Mouse (Mus musculus) kidney, embryonic 15.5 days (tissue): ENCODE data around the gene Olfr1339. TPM values are rescaled to one million over a fixed set of nuclear protein-coding genes. Genes with fewer than 3 reads are reported as not detected.

Source experiments
- ATAC-seq: fragments of 200-750 bp; cut with Nextera tagmentation; replicated peaks from 2 replicates; pipeline ENCODE4 v1.8.0; 2017; ENCODE audit warnings: moderate TSS enrichment; ENCODE audit not compliant: low FRiP score
- H3K27ac ChIP-seq: fragments of 300-500 bp; sonication (generic); 2 replicates; pipeline ENCODE4 v1.5.1; 2015; ENCODE audit warnings: mild to moderate bottlenecking, inconsistent platforms
- H3K27me3 ChIP-seq: fragments of 300-500 bp; sonication (generic); 2 replicates; pipeline ENCODE4 v1.6.1; 2015; ENCODE audit warnings: inconsistent platforms
- H3K36me3 ChIP-seq: fragments of 300-500 bp; sonication (generic); 2 replicates; pipeline ENCODE4 v1.6.1; 2015; ENCODE audit warnings: inconsistent platforms
- H3K4me1 ChIP-seq: fragments of 300-500 bp; sonication (generic); 2 replicates; pipeline ENCODE4 v1.6.1; 2015; ENCODE audit warnings: inconsistent platforms
- H3K4me2 ChIP-seq: fragments of 300-500 bp; sonication (generic); 2 replicates; pipeline ENCODE4 v1.6.1; 2015; ENCODE audit warnings: moderate library complexity, mild to moderate bottlenecking, inconsistent platforms
- H3K4me3 ChIP-seq: fragments of 300-500 bp; sonication (generic); replicated peaks from 2 replicates; pipeline ENCODE4 v1.5.1; 2015; ENCODE audit warnings: mild to moderate bottlenecking, inconsistent platforms
- H3K9ac ChIP-seq: fragments of 300-500 bp; sonication (generic); 2 replicates; pipeline ENCODE4 v1.6.1; 2015; ENCODE audit warnings: mild to moderate bottlenecking, inconsistent platforms
- H3K9me3 ChIP-seq: fragments of 300-500 bp; sonication (generic); replicated peaks from 2 replicates; pipeline ENCODE4 v1.6.1; 2016; ENCODE audit warnings: inconsistent platforms
- WGBS: fragments of 180-500 bp; shearing (Covaris S2); methylation state at CpG from one replicate; pipeline ENCODE4 v1.1.7; 2015; ENCODE audit warnings: mixed read lengths; 5-methylcytosine and 5-hydroxymethylcytosine counted together
- polyA plus RNA-seq: library from polyadenylated mRNA; unstranded; fragments of >200 nt; fragmentation: Nextera tagmentation; extraction: Ambion mirVana; gene quantifications from 2 replicates; pipeline ENCODE4 v1.2.1, GENCODE M21; 2015

Olfr1339 gene
- polyA plus RNA-seq: not detected in 2 replicates

DNA sequence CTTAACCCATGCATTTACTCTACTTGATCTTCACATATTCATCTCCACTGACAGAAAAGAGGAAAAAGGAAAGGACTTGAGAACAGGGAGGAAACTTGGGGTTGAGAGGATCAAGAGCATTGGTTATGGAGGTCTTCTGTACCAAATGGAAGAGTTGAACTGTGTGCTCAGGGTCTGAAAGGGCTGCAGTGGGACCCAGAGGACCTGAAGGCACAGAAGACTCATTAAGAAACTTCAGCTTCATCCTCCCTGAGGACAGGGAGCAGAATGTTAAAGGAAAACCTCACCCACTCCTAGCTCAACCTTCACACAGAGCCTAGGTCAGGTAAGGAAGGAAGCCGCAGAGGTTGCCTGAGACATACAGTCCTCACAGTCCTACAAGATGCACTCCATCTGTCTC is at the start of gene Olfr1339:
TSS of gene Olfr1339 (plus strand) at position 301 of the 400 bp plus-strand sequence.
- no peak within 1 kb of the TSS for H3K4me3 ChIP-seq
- H3K36me3 ChIP-seq: no peaks in the 10 kb centered on the region
- H3K4me2 ChIP-seq: no peak within 1 kb of the TSS
- no peaks in the 10 kb centered on the region for H3K9me3 ChIP-seq
- no peak within 1 kb of the TSS for H3K9ac ChIP-seq
- H3K4me1 ChIP-seq: no peaks in the 10 kb centered on the region
- no peak within 1 kb of the TSS for H3K27ac ChIP-seq
- 100% methylated on average over 1 of the region's 1 CpGs for WGBS
- no peak for ATAC-seq
- no peaks in the 10 kb centered on the region for H3K27me3 ChIP-seq

DNA sequence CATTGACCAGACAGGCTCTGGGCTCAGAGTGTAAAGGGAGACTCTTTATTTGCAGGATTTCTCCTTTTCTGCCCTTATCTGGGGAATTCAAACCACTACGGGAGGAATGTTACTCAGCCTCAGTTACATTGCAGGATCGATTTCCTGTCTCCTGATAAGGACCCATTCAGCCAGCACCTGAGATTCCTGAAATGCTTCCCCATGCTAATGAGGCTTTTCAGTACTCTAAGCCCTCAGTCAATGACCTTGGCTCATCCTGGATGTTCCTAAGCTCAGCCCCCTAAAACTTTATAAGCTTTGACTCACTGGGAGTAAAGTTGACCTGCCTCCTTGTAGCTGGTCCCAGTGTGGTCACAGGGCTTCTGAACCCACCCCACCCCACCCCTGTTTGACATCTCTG is 44.9 kb upstream of the Olfr1339 start:
- no peaks in the 10 kb centered on the region for H3K9me3 ChIP-seq
- H3K4me3 ChIP-seq: no peak overlapping the region
- H3K27me3 ChIP-seq: 0 out of 2 replicates have a peak, but pooled peaks cover 2% of the 10 kb centered on the region
- no peaks in the 10 kb centered on the region for H3K36me3 ChIP-seq
- 61% methylated on average over 2 of the region's 2 CpGs for WGBS
- no peak overlapping the region for H3K9ac ChIP-seq
- H3K27ac ChIP-seq: no peak overlapping the region
- H3K4me1 ChIP-seq: no peaks in the 10 kb centered on the region
- ATAC-seq: no peak
- H3K4me2 ChIP-seq: no peak overlapping the region

DNA sequence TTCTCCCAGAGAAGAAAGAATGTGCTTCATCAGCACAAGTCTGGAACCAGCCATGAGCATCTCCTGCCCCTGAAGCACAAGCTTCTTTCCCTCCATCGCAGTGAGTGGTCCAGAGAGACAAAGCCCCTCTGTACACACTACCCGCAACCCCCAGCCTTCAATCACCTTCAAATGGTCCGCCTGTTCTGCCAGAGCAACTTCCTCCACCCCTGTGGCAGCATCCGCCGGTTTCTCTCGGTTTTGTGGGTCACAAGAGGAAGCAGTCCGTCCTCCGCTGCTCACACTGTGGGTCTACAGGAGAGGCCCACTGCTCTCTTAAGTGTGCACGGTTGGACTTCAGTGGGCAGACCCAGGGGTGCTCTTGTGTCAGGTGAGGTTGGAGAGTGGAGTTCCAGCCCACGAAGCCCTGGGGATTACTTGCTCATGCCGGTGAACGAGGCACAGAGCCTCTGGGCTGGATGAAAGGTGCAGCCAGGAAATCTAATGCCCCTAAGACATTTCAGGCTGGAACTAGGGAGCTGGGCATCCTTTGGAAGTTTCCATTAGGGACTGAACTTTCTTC is 39.5 kb upstream of the Olfr1339 start, which contains the start of gene Olfr1342:
TSS of gene Olfr1342 (minus strand) at position 345 of the 562 bp plus-strand sequence.
- Histone ChIP-seq H3K9me3 (no peaks in the 10 kb centered on the region), H3K4me1 (0 out of 2 replicates have a peak, but pooled peaks cover 6% of the 10 kb centered on the region), H3K27ac (peak within 1 kb of the TSS; percentile 59; the same call in 1 of the 2 replicates), H3K9ac (no peak within 1 kb of the TSS), H3K4me2 (peak within 1 kb of the TSS; percentile 25), H3K27me3 (no peaks in the 10 kb centered on the region), H3K4me3 (no peak within 1 kb of the TSS), H3K36me3 (no peaks in the 10 kb centered on the region)
- WGBS: 44% methylated on average over 12 of the region's 12 CpGs
- peak; percentile 29; the same call in 1 of the 2 replicates for ATAC-seq

DNA sequence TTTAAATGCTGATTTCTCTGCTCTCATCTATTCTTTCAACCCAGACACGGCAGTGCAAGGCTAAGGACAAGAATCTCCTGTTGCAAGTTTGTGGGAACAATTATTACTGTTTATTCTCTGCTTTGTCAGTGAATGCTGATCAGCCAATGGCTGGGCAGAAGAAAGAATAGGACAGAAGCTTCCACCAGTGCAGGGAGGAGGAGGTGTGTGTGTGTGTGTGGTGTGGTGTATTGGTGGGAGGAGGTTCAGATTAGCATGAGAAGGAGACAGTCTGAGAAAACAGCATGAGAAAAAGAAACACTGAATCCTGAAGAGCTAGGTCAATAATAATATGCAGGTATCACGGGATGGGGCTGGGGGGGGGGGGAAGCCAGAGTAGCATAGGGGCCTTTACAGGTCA is 38.2 kb upstream of the Olfr1339 start:
- 0 out of 2 replicates have a peak, but pooled peaks cover 6% of the 10 kb centered on the region for H3K4me1 ChIP-seq
- H3K9ac ChIP-seq: no peak overlapping the region
- no peaks in the 10 kb centered on the region for H3K9me3 ChIP-seq
- H3K4me2 ChIP-seq: no peak overlapping the region
- ATAC-seq: no peak
- WGBS: 45% methylated on average over 2 of the region's 2 CpGs
- no peaks in the 10 kb centered on the region for H3K36me3 ChIP-seq
- H3K4me3 ChIP-seq: no peak overlapping the region
- H3K27ac ChIP-seq: no peak overlapping the region
- H3K27me3 ChIP-seq: no peaks in the 10 kb centered on the region

DNA sequence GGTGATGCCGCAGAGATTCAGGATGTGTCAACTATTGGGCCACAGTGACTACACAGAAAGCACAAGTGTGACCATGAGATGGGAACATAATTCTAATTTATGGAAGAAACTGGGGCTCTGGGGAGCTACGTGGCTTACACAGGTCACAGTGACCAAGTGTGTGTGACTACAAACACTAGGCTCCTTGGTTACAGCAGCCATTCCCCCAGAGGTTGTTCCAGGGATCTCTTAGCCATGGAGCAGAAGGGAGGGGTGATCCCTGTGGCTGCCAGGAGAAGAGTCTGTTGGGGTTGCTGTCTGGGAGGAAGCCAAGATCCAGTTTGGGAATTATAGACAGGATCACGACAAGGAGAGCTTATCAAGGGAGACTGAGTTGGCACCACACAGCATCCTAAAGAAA is 28.8 kb upstream of the Olfr1339 start, which contains the start of gene Olfr1341:
TSS of gene Olfr1341 (plus strand) at position 301 of the 400 bp plus-strand sequence.
- Histone ChIP-seq H3K36me3 (no peaks in the 10 kb centered on the region), H3K9me3 (no peaks in the 10 kb centered on the region), H3K4me1 (no peaks in the 10 kb centered on the region), H3K4me3 (no peak within 1 kb of the TSS), H3K27me3 (0 out of 2 replicates have a peak, but pooled peaks cover 4% of the 10 kb centered on the region), H3K4me2 (no peak within 1 kb of the TSS), H3K27ac (no peak within 1 kb of the TSS), H3K9ac (no peak within 1 kb of the TSS)
- ATAC-seq: no peak
- WGBS: 65% methylated on average over 3 of the region's 3 CpGs

DNA sequence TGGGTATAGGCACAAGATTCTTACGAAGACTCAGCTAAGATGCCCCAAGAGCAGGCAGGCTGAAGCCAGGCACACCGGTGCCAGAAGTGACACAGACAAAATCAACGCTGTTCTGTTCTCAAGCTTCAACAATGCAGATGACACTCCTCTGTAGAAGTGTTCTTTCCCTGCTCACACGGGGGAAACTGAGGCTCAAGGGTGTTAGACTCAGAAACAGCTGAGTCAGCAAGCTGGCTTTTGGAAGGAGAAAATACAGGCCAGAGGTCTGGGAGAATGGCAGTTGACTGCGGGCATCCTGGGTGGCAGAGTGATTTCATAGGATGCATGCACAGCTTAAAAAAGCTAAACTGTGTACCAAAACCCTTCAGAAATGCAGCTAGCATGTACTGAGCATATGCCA is 23.9 kb upstream of the Olfr1339 start:
- Histone ChIP-seq H3K9ac (no peak overlapping the region), H3K27me3 (0 out of 2 replicates have a peak, but pooled peaks cover 4% of the 10 kb centered on the region), H3K4me3 (no peak overlapping the region), H3K27ac (no peak overlapping the region), H3K4me2 (no peak overlapping the region), H3K36me3 (no peaks in the 10 kb centered on the region), H3K4me1 (no peaks in the 10 kb centered on the region), H3K9me3 (no peaks in the 10 kb centered on the region)
- no peak for ATAC-seq
- 83% methylated on average over 5 of the region's 5 CpGs for WGBS

DNA sequence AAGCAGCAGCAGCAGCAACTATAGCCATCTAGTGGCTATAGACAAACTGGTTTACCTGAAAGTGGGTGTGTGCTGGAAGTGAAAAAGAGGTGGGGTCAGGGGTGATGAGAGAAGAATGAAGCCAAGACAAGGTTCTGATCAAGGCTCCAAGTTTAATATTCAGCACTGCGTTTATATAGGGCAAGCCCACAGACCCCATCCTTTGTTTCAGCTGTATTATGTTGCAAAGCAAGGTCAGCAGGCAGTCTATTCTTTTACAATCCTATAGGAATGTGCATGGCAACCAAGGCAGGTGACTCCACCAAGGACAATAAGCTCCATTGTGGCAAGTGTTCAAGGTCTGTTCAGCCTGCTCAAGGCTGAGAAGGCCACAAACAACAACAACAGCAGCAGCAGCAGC is 20.3 kb upstream of the Olfr1339 start:
- no peak overlapping the region for H3K9ac ChIP-seq
- H3K27me3 ChIP-seq: no peaks in the 10 kb centered on the region
- no peak overlapping the region for H3K4me3 ChIP-seq
- H3K4me1 ChIP-seq: no peaks in the 10 kb centered on the region
- 52% methylated on average over 1 of the region's 1 CpGs for WGBS
- no peak overlapping the region for H3K27ac ChIP-seq
- H3K36me3 ChIP-seq: no peaks in the 10 kb centered on the region
- H3K4me2 ChIP-seq: no peak overlapping the region
- no peaks in the 10 kb centered on the region for H3K9me3 ChIP-seq
- no peak for ATAC-seq

DNA sequence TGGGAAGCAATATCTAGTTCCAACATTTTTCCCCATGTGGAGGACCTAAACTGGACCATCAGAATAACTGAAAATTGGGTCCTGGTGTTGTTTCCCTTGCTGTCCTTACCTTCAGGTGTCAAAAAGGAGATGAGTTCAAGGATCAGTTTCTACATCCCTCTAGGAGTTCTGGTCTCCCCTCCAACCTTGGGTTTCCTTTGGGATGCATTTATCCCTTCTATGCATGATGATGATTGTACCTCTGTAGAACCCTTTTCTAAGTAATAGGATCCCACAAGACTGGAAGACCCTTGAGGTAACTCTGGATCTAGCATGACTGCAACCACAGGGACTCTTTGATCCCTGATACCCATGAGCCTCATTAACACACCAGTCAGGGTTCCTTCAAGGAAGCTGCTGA is 12.1 kb upstream of the Olfr1339 start, which contains the start of gene Olfr1340:
TSS of gene Olfr1340 (plus strand) at position 301 of the 400 bp plus-strand sequence.
- no peak for ATAC-seq
- no peak within 1 kb of the TSS for H3K4me2 ChIP-seq
- H3K27me3 ChIP-seq: no peaks in the 10 kb centered on the region
- H3K9ac ChIP-seq: no peak within 1 kb of the TSS
- no peaks in the 10 kb centered on the region for H3K4me1 ChIP-seq
- H3K27ac ChIP-seq: no peak within 1 kb of the TSS
- no peak within 1 kb of the TSS for H3K4me3 ChIP-seq
- H3K9me3 ChIP-seq: no peaks in the 10 kb centered on the region
- no peaks in the 10 kb centered on the region for H3K36me3 ChIP-seq

DNA sequence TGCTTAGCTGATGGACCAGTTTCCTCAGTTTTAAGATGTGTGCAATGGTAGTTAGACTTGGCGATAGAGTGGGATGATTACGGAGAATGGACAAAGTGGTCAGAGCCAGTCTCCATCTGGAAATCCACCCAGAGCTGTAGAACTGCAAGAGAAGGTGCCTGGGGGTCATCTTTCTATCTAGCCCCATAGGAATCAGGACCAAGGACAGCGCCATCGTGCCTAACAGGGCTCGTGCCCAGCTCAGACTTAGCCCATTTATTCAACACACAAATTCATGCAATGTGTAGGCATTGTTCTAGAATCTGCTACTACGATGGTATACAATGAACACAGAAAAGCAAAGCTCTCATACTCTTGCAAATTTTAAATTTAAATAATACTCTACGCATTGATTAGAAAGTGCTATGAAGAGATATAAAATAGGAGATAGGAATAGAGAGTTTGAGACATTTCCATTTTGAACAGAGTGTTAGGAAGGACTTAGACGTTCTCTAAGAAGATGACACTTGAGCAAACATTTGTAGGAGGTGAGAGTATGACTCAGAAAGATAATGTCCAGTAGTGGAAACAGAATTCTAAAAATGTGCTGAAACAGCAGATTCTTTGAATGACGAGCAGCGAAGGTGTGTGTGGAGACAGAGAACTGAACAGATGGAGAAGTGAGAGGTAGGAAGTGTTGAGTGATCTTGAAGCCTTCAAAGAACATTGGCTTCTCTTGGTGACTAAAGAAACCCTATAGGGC is 10.1 kb upstream of the Olfr1339 start:
- H3K27me3 ChIP-seq: no peaks in the 10 kb centered on the region
- WGBS: 55% methylated on average over 10 of the region's 10 CpGs
- H3K9me3 ChIP-seq: no peaks in the 10 kb centered on the region
- H3K4me3 ChIP-seq: no peak overlapping the region
- no peak overlapping the region for H3K4me2 ChIP-seq
- no peak overlapping the region for H3K27ac ChIP-seq
- no peak for ATAC-seq
- H3K9ac ChIP-seq: no peak overlapping the region
- H3K36me3 ChIP-seq: no peaks in the 10 kb centered on the region
- no peaks in the 10 kb centered on the region for H3K4me1 ChIP-seq

DNA sequence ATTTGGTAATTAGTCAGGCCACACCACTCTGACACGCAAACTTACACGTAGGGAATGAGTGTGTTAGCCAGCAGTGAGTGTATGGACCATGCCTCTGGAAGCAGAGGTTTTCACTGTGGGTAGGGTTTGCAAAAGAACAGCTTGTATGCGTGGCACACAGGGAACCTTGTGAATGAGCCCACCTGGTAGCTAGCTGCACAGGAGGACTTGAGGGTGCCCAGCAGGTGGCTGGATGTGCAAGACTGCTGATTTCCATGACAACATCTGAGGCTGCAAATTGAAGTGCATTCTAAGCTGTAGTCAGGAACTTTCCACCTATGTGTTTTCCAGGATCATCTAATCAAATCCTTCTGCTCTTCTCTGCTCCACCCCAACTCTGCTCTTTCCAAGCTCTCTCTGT is 7.6 kb downstream of the Olfr1339 start:
- Histone ChIP-seq H3K4me1 (no peaks in the 10 kb centered on the region), H3K4me2 (no peak overlapping the region), H3K9me3 (no peaks in the 10 kb centered on the region), H3K27ac (no peak overlapping the region), H3K27me3 (peaks cover 29% of the 10 kb centered on the region), H3K36me3 (no peaks in the 10 kb centered on the region), H3K4me3 (no peak overlapping the region), H3K9ac (no peak overlapping the region)
- WGBS: 69% methylated on average over 3 of the region's 3 CpGs
- ATAC-seq: no peak

DNA sequence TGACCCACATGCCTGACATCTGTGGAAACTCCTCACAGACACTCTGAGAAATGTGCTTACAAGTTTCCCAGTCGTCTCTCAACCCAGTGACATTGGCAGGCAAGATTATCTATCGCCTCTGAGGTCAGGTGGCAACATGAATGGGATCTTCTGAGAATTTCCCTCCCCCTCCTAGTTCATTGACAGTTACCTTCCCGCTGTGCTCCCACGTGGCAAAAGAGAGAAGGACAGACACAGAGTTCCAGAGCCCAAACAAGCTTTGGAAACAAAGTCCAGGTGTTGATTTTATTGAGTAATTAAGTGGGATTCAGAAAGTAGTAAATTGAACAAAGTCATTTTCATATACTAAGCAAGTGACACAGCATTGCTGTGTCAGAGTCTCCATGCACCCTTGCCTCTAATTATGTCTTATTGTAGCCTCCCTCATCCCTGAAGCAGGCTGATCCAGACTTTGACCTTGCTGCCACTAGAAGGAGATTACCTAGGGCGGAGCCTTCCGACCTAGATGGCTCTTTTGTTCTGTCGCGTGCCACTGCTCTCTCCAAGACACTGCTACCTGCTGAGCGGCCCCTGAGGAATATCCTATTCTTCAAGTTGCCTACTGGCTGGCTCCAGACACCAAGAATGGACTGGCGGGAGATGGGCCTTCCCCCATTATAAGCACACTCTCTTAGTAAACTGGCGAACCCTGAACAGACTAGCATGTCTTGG is 9.2 kb downstream of the Olfr1339 start:
- Histone ChIP-seq H3K9me3 (peaks cover 1% of the 10 kb centered on the region; the same call in 1 of the 2 replicates), H3K27ac (no peak overlapping the region), H3K4me3 (no peak overlapping the region), H3K4me2 (no peak overlapping the region), H3K4me1 (no peaks in the 10 kb centered on the region), H3K36me3 (no peaks in the 10 kb centered on the region), H3K9ac (no peak overlapping the region), H3K27me3 (peaks cover 29% of the 10 kb centered on the region)
- WGBS: 8% methylated on average over 11 of the region's 11 CpGs
- no peak for ATAC-seq

DNA sequence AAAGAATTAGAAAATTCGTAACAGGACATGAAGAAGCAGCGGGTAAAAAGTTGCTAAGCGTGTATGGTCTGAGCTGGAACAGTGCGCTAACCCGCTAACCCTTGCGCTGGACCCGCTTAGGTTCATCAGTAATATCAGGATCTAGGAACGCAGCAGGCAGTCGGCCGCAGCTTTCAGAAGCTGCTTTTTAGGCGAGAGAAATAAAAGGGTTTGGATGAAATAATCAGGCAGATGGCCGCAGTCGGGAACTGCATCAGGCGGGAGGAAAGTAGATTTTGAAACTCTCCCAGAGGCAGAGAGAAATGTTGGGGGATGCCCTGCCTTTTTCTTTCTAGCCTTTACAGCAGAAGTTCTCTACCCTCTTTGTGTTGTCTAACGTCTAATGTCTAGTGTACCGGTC is 9.9 kb downstream of the Olfr1339 start:
- WGBS: 8% methylated on average over 16 of the region's 16 CpGs
- Histone ChIP-seq H3K4me3 (no peak overlapping the region), H3K9ac (no peak overlapping the region), H3K27ac (no peak overlapping the region), H3K36me3 (no peaks in the 10 kb centered on the region), H3K4me2 (no peak overlapping the region), H3K4me1 (no peaks in the 10 kb centered on the region), H3K9me3 (peaks cover 8% of the 10 kb centered on the region; the same call in 1 of the 2 replicates), H3K27me3 (peaks cover 29% of the 10 kb centered on the region)
- ATAC-seq: no peak
